Mouse (Mus musculus): ENCODE measurements around the gene Ager.

Gene Ager

DNA sequence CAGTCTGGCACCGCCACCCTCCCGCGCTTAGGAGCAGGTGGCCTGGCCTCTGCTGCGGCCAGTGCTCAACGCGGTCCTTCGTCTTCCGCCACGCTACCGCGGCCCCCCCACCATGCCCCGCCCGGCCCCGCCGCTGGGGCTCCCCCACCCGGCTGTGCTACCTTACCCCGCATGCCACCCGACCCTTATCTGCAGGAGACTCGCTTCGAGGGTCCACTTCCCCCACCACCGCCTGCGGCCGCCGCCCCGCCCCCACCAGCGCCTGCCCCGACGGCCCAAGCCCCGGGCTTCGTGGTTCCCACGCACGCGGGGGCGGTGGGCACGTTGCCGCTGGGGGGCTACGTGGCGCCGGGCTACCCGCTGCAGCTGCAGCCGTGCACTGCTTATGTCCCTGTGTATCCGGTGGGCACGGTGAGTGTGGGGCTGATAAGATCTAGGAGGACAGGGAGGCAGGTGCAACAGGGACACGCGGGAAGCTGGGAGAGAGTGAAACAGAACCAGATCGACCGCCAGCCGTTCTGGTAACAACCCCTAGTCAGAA, 33.2 kb downstream of the Ager start:
- no peak for DNase-seq (ENCODE audit: low spot score in 2 of 2)

- DNase-seq (ENCODE audit: low spot score in 2 of 2) = no peak
These were observed 34.0 kb downstream of the Ager start for GRCm38 (mm10) chr17:34631647-34632046.

DNA sequence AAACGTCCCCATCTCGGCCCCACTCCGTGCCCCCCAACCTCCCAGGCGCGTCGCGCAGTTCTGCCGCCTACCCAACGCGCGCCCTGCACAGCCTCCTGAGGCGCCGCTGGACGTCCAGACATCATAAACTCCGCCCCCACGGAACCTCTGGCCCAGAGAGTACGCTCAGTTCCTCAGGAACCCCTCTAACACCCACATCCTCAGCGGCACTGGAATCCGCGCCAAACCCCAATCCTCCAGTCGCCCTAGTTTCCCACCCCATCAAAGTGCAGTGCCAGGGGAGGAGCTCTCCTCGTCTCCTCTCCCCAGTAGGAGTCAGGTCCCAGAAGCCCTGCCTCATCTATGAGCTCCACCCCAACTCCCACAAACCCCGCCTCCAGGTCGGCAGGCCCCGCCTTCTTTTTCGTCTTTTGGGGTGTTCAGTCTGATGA, 34.6 kb downstream of the Ager start:
- peak; percentile 76 to 86 for DNase-seq (ENCODE audit: low spot score in 2 of 2)

DNA sequence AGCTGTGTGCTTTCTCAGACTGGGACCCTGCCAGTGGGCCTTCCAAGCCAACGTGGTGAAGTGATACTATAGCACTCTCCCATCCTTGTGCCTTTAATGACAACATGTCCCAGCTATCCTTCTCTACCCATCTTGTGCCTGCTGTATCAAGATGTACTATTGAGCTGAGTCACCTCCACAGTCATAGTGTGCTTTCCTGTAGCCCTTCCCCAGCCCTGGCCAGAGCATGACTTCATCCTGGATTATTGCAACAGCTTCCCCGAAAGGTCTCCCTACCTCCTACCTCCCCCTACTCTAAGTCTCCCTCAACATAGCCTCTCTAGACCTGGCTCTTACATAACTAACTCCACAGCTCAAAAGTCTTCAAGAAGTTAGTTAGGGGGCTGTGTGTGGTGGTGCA, 38.0 kb downstream of the Ager start:
- DNase-seq (ENCODE audit: low spot score in 2 of 2) = no peak

DNA sequence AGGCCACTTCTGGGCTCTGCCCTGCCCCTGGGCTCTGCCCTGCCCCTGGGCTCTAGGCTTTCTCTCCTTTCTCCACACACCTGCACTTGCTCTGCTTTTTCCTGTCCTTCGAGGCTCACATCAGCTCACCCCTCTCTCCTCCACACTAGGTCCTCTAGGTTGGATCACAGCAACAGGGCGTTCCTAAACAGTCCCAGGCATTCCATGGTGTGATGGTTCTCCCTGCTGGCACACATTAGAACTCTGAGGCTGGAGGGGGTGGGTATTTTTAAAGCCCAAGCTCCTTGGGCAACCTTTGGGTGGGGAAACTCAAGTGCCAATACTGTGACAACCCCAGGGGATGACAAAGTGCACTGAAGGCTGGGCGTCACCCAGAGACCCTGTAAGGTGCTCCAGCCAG, 39.8 kb downstream of the Ager start:
- no peak for DNase-seq (ENCODE audit: low spot score in 2 of 2)

DNA sequence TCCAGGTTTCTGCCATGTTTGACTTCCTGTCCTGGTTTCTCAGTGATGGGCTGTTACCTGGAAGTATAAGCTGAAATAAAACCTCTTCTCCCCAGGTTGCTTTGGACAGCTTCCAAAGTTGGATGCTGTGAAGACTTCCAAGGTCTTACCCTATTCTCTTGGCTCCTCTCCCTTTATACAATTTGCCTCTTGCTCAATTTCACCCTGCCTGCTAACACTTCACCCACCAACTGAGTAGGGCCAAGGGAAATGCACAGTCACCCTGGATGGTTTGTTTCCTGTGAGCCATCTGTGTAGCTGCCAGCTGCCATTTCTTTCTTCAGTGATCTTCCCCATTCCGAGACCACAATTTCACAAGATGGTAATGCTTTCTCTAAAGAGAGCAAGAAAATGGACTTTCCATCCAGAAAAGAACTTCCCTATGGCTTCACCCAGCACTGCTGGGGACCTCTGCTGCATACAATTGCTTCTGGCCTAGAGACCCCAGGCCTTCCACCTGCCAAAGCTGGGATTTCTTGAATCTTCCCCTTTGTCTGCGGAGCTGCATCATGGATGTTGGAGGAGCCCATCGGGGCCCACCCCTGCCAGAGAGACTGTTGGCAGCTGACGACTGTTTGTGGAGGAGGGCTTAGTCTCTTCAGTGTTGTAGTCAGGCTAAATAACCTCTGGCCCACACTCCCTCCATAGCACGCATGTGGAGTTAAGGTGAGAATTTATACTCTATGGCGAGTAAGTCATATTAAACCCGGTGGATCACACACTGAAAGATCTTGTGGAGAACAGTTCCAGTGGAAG, 42.0 kb downstream of the Ager start:
- no peak for DNase-seq (ENCODE audit: low spot score in 2 of 2)

DNA sequence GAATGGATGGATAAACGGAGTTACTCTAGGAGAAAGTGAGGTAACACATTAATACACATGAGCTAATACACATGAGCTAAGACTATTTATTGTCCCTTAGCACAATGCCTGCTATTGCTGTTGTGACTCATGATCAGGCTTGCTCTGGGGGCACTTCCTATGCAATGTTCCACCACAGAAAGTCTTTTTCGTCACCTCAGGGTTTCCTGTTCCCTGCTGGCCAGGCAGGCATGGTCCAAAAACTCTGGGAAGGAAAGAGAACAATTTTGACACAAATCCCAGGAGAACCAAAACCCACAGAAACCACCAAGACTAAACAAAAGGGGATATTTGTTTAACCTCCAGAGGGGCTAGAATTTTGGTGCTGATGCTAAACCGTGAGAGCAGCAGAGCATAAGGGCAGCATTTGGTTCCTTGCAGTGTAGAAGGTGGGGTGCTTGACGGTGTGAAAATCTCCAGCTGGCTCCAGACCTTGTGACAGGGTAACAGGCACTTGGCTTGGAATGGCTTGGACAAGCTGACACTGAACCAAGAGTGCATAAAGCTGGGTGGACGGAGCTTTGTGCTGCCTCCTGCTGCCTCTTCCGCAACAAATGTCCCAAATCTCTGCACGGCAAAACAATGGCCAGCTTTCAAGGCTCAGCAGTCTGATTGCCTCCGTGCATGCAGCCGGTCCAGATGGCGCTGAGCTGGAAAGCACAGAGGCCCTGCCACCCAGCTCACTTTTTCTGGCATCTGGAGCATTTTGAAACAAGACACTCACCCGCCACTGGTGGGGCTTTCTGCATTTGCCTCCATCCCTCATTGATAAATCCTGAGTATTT, 43.3 kb downstream of the Ager start:
- no peak for DNase-seq (ENCODE audit: low spot score in 2 of 2)

DNA sequence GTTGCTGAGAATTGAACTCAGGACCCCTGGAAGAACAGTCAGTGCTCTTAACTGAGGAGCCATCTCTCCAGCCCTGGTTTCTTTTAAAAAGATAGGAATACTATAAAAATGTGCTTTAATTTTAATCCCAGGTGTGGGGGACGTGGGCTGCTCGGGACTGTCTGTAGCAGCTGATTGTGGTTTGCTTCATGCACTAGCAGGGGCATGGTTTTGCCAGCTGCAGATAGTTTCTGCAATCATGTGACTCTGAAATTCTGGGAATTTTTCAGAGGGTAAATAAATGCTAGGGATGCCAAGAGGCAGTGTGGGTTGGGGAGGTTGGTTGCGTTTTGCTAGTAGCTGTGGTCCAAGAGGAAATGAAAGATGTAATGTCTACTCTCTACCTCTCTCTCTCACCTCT, 44.3 kb downstream of the Ager start:
- DNase-seq (ENCODE audit: low spot score in 2 of 2) = no peak

DNA sequence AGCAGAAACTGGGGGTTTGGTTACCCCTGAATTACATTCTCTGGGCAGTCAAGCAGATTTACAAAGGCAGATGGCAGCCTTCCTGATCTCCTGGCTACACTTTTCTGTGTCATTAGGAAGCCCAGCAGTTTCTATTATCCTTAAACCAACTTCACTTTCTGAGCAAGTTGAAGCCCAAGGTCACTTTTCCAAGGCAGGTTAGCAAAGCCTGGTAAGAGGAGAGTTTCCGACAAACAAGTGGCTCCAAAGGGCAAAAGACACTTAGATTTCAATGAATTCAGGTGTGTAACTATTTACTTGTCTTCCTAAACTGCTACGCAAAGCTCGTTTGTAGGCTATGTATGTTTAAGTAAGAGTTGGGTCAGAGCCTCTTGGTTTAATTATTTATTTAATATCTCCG, 45.7 kb downstream of the Ager start:
- DNase-seq (ENCODE audit: low spot score in 2 of 2) = no peak

DNA sequence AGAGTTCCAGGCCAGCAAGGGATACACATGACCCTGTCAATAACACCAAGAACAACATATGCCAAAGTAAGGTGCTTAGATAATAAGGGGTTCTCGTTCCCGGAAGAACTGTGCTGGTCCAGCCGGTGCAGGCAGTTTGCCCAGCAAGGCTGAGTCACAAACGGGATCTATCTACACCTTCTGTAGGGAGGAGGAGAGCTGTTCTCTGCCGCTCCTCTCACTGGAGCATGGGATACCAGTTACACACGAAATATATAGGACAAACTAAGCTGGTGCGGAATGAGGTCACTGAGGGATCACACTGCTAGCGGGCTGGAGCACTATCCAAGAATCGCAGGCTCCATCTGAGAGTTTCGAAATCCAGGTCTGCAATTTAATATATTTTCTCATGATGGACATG, 46.3 kb downstream of the Ager start:
- DNase-seq (ENCODE audit: low spot score in 2 of 2) = no peak

- DNase-seq (ENCODE audit: low spot score in 2 of 2) = peak; percentile 97 to 98
These were observed 46.9 kb downstream of the Ager start, which contains the start of gene Fkbpl for GRCm38 (mm10) chr17:34644608-34645007. Gene Fkbpl (plus strand): TSS chr17:34644764.

GRCm38 (mm10) chr17:34645256-34645829, 47.7 kb downstream of the Ager start:
- DNase-seq (ENCODE audit: low spot score in 2 of 2) = no peak

DNA sequence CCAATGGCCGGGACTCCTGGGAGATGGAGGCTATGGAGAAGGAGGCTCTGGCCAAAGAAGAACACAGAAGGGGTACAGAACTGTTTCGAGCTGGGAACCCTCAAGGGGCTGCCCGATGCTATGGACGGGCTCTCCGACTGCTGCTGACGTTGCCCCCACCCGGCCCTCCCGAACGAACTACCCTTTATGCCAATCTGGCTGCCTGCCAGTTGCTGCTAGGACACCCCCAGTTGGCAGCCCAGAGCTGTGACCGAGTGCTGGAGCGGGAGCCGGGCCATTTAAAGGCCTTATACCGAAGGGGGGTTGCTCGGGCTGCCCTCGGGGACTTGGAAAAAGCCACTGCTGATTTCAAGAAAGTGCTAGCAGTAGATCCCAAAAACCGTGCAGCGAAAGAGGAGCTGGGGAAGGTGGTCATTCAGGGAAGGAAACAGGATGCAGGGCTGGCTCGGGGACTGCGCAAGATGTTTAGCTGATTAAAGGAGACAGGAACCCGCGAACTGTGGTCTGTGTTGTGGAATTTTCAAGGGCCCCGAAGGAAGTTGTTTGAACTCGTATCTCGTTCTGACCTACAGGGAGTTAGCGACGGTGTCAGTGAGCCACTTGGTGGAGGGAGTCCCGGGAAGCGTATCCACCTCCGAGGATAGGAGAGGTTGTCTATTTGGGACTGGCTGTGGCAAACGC, 48.3 kb downstream of the Ager start:
- DNase-seq (ENCODE audit: low spot score in 2 of 2) = no peak

DNA sequence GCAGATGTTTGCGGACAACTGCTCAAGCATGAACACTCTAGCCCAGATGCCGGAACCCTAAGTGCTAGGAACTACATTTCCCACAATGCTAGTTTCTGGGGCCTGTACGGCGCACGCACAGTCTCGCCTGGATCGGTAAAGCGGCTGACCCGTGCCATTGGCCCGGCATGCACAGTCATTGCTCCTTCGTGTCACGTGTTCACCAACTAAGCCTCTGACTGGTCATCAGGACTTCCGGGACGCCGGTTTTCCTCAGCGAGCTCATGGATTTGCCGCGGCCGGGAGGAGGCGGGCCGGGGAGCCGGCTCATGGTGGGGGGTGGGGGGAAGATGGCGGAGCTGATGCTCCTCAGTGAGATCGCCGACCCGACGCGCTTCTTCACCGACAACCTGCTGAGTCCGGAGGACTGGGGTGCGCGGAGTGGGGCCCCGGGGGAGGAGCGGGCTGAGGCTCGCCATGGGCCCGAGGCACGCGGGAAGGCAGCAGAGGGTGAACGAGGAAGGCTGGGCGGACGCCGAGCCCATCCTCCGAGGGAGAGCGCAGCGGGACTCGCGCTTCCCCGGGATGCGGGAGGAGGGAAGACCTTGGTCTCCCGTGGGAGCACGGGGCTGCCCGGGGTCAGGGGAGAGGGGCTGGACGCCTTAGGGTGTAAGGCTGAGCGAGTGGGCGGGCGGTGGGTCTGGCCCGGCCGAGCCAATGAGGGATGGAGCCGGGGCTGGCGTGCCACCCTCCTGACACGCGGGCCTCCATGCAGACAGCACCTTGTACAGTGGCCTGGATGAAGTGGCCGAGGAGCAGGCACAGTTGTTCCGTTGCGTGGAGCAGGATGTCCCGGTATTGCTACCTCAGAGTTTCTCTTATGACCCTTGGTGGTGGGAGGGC, 49.5 kb downstream of the Ager start, which contains the start of gene Atf6b:
Gene Atf6b, plus strand, starts transcription at position 241 of the 882 bp plus-strand sequence.
- DNase-seq (ENCODE audit: low spot score in 2 of 2) = peak; percentile 96 to 97

GRCm38 (mm10) chr17:34648141-34648890, 50.7 kb downstream of the Ager start:
- DNase-seq (ENCODE audit: low spot score in 2 of 2) = no peak

- DNase-seq (ENCODE audit: low spot score in 2 of 2) = no peak
These were observed 51.6 kb downstream of the Ager start for GRCm38 (mm10) chr17:34649106-34649864.
